ENCODE assay signal across 23 mouse cellular contexts in genomic region chr19:28561697-28562002, GRCm38 (mm10).
A peak's percentile ranks its signal among the peaks of the same experiment; 100 is the strongest.
DNase-seq lines count a peak whose midpoint lies in the region; ATAC-seq and TF ChIP-seq lines count a peak whose summit lies in the region.
"Had no signal": no experiment of that assay in that cellular context is flagged by ENCODE, and none has a peak within 500 bp of the region (broad histone marks: within the 10 kb centered on the region; RNA-seq: fewer than 3 reads in every experiment).

No protein-coding gene starts in this region.

- H3K9me3 ChIP-seq in hindbrain, embryonic 10.5 days = no peaks in the 10 kb centered on the region
- H3K9me3 ChIP-seq in hindbrain, embryonic 13.5 days = no peaks in the 10 kb centered on the region
- H3K9me3 ChIP-seq in kidney, embryonic 16.5 days (ENCODE audit: low read length) = no peaks in the 10 kb centered on the region
- H3K9me3 ChIP-seq in ES-Bruce4 (replicated peaks; ENCODE audit: control insufficient read depth, insufficient read depth, low read length, poor library complexity, severe bottlenecking) = no peaks in the 10 kb centered on the region
- H3K9me3 ChIP-seq in limb, embryonic 11.5 days (ENCODE audit: control insufficient read depth, low read length) = no peaks in the 10 kb centered on the region
- H3K9me3 ChIP-seq: forebrain, embryonic 15.5 days; heart, embryonic 13.5 days; limb, embryonic 15.5 days; neural tube, embryonic 13.5 days had no signal

- no peak; the same call in 1 of the 2 replicates for ATAC-seq in hindbrain, embryonic 13.5 days (ENCODE audit: low FRiP score)
- ATAC-seq in kidney, embryonic 16.5 days (ENCODE audit: low FRiP score, low TSS enrichment) = no peak
- ATAC-seq in limb, embryonic 11.5 days (ENCODE audit: insufficient number of reproducible peaks, low FRiP score, low TSS enrichment, low read depth) = no peak

- no peak for TF ChIP-seq CTCF in ES-Bruce4 (IDR thresholded peaks at IDR 0.05; ENCODE audit: low read depth, low read length)

- H3K4me3 ChIP-seq in hindbrain, embryonic 10.5 days = no peak overlapping the region
- no peak overlapping the region for H3K4me3 ChIP-seq in hindbrain, embryonic 13.5 days
- no peak overlapping the region for H3K4me3 ChIP-seq in kidney, embryonic 16.5 days (ENCODE audit: low read length)
- no peak overlapping the region for H3K4me3 ChIP-seq in ES-Bruce4 (ENCODE audit: low read depth, low read length)
- no peak overlapping the region for H3K4me3 ChIP-seq in limb, embryonic 11.5 days (ENCODE audit: low read depth, low read length)
- H3K4me3 ChIP-seq: forebrain, embryonic 15.5 days; gastrocnemius, adult 2 months; heart, embryonic 13.5 days; limb, embryonic 15.5 days; neural tube, embryonic 13.5 days had no signal

- H3K36me3 ChIP-seq in hindbrain, embryonic 10.5 days = no peaks in the 10 kb centered on the region
- H3K36me3 ChIP-seq in hindbrain, embryonic 13.5 days = no peaks in the 10 kb centered on the region
- H3K36me3 ChIP-seq in kidney, embryonic 16.5 days (ENCODE audit: insufficient read depth, low read length) = no peaks in the 10 kb centered on the region
- no peaks in the 10 kb centered on the region for H3K36me3 ChIP-seq in ES-Bruce4 (ENCODE audit: control insufficient read depth, insufficient read depth, low read length, poor library complexity, severe bottlenecking)
- no peaks in the 10 kb centered on the region for H3K36me3 ChIP-seq in limb, embryonic 11.5 days (ENCODE audit: control insufficient read depth, insufficient read depth, low read length)
- H3K36me3 ChIP-seq: forebrain, embryonic 15.5 days; heart, embryonic 13.5 days; limb, embryonic 15.5 days; neural tube, embryonic 13.5 days had no signal

- no peaks in the 10 kb centered on the region for H3K27me3 ChIP-seq in hindbrain, embryonic 10.5 days (ENCODE audit: insufficient read depth, poor library complexity, severe bottlenecking)
- H3K27me3 ChIP-seq in hindbrain, embryonic 13.5 days = no peaks in the 10 kb centered on the region
- no peaks in the 10 kb centered on the region for H3K27me3 ChIP-seq in kidney, embryonic 16.5 days (ENCODE audit: insufficient read depth, low read length)
- no peaks in the 10 kb centered on the region for H3K27me3 ChIP-seq in ES-Bruce4 (ENCODE audit: control insufficient read depth, insufficient read depth, low read length, poor library complexity, severe bottlenecking)
- no peaks in the 10 kb centered on the region for H3K27me3 ChIP-seq in limb, embryonic 11.5 days (ENCODE audit: control insufficient read depth, insufficient read depth, low read length)
- H3K27me3 ChIP-seq: forebrain, embryonic 15.5 days; heart, embryonic 13.5 days; limb, embryonic 15.5 days; neural tube, embryonic 13.5 days had no signal

- H3K9ac ChIP-seq in hindbrain, embryonic 13.5 days = no peak overlapping the region
- H3K9ac ChIP-seq in kidney, embryonic 16.5 days (replicated peaks; ENCODE audit: low read length) = no peak overlapping the region
- H3K9ac ChIP-seq in ES-Bruce4 (ENCODE audit: low read depth, poor library complexity, severe bottlenecking) = no peak overlapping the region
- no peak overlapping the region for H3K9ac ChIP-seq in limb, embryonic 11.5 days (ENCODE audit: low read length)
- H3K9ac ChIP-seq: forebrain, embryonic 15.5 days; heart, embryonic 13.5 days; limb, embryonic 15.5 days; liver, embryonic 14.5 days; neural tube, embryonic 13.5 days had no signal

- peak overlapping the region; percentile 81 for H3K27ac ChIP-seq in hindbrain, embryonic 10.5 days
- H3K27ac ChIP-seq in hindbrain, embryonic 13.5 days = no peak overlapping the region
- H3K27ac ChIP-seq in kidney, embryonic 16.5 days (ENCODE audit: low read length) = peak overlapping the region; percentile 90
- H3K27ac ChIP-seq in ES-Bruce4 (ENCODE audit: insufficient read depth, low read length) = peak overlapping the region; percentile 88; the same call in 1 of the 2 replicates
- H3K27ac ChIP-seq in limb, embryonic 11.5 days (replicated peaks; ENCODE audit: low read depth, low read length) = peak overlapping the region; percentile 80; the same call in 1 of the 2 replicates
- H3K27ac ChIP-seq: forebrain, embryonic 15.5 days; gastrocnemius, adult 2 months; heart, embryonic 13.5 days; limb, embryonic 15.5 days; liver, embryonic 14.5 days; neural tube, embryonic 13.5 days had no signal

- TF ChIP-seq EP300 in ES-Bruce4 (IDR thresholded peaks at IDR 0.05; ENCODE audit: insufficient read depth, low read depth, low read length) = no peak

- peaks cover 58% of the 10 kb centered on the region for H3K4me1 ChIP-seq in hindbrain, embryonic 10.5 days (replicated peaks)
- peaks cover 23% of the 10 kb centered on the region for H3K4me1 ChIP-seq in hindbrain, embryonic 13.5 days (replicated peaks)
- peaks cover 44% of the 10 kb centered on the region for H3K4me1 ChIP-seq in kidney, embryonic 16.5 days (ENCODE audit: insufficient read depth, low read length)
- H3K4me1 ChIP-seq in ES-Bruce4 (ENCODE audit: control insufficient read depth, insufficient read depth, low read length) = peaks cover 13% of the 10 kb centered on the region
- peaks cover 19% of the 10 kb centered on the region for H3K4me1 ChIP-seq in limb, embryonic 11.5 days (ENCODE audit: control insufficient read depth, insufficient read depth, low read length)

- DNase-seq in hindbrain, embryonic 10.5 days (ENCODE audit: low spot score) = no peak
- DNase-seq in kidney, postnatal 36 days = no peak
- no peak for DNase-seq in limb, embryonic 11.5 days (ENCODE audit: low spot score)
- no peak for DNase-seq in lung, postnatal 14 days
- DNase-seq: adrenal gland, postnatal 14 days; cerebellum, adult 11 months; cerebellum, adult 9-10 months; cerebellum, postnatal 36 days; gastrocnemius, adult 2 months; gastrocnemius, postnatal 36 days; heart, postnatal 10 days; layer of hippocampus, adult 9-11 months; lung, adult 2 months; lung, postnatal 10 days; thymus, postnatal 4 days had no signal

- no peak for TF ChIP-seq POLR2A in ES-Bruce4 (IDR thresholded peaks at IDR 0.05; ENCODE audit: insufficient read depth, low read length)

- H3K4me2 ChIP-seq in hindbrain, embryonic 13.5 days = no peak overlapping the region
- H3K4me2 ChIP-seq in kidney, embryonic 16.5 days (replicated peaks; ENCODE audit: low read depth, low read length) = peak overlapping the region; percentile 42; the same call in 1 of the 2 replicates
- no peak overlapping the region for H3K4me2 ChIP-seq in limb, embryonic 11.5 days (ENCODE audit: low read depth, severe bottlenecking)
- H3K4me2 ChIP-seq: forebrain, embryonic 15.5 days; heart, embryonic 13.5 days; limb, embryonic 15.5 days; neural tube, embryonic 13.5 days had no signal
